Mouse (Mus musculus): Measurements from ENCODE around the gene Clpp. TPM values are rescaled to one million over a fixed set of nuclear protein-coding genes. Genes with fewer than 3 reads are reported as not detected.

The Clpp gene
- polyA plus RNA-seq, 1 experiment from 2014 or later: 168 TPM

DNA sequence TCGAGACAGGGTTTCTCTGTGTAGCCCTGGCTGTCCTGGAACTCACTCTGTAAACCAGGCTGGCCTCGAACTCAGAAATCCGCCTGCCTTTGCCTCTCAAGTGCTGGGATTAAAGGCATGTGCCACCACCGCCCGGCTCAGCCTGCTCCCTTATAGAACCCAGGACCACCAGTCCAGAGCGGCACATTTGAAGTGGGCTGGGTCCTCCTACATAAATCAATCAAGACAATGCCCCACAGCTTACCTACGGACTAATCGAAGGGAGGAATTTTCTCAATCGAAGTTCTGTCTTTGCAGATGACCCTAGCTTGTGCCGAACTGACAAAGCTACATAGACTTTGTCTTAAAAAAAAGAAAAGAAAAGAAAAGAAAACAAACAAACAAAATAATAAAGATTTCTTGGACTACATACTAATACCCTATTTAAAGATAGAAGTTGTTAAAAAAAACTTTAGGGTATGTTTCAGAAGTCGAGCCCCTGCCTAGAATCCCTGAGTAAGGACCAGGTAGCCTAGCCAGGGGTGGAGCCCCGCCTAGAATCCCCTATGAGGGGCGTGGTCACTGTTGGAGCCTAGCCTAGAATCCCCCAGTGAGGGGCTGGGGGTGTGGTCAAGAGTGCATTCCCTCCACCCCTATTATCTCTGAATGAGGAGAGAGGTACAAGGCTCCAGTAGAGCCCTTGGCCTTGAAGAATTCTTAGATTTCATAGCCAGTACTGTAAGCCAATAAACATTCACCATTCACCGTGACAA lies 16.0 kb upstream of the Clpp start:
- H3K9me3 ChIP-seq: no peaks in the 10 kb centered on the region
- H3K9ac ChIP-seq (replicated peaks): no peak overlapping the region
- no peak overlapping the region for H3K4me3 ChIP-seq (replicated peaks)
- H3K27ac ChIP-seq: no peak overlapping the region
- WGBS: 66% methylated on average over 13 of the region's 14 CpGs
- no peak for ATAC-seq
- H3K27me3 ChIP-seq: peaks cover 8% of the 10 kb centered on the region; the same call in 1 of the 2 replicates
- H3K4me1 ChIP-seq (replicated peaks): no peaks in the 10 kb centered on the region
- no peak overlapping the region for H3K4me2 ChIP-seq (replicated peaks)
- H3K36me3 ChIP-seq: no peaks in the 10 kb centered on the region

DNA sequence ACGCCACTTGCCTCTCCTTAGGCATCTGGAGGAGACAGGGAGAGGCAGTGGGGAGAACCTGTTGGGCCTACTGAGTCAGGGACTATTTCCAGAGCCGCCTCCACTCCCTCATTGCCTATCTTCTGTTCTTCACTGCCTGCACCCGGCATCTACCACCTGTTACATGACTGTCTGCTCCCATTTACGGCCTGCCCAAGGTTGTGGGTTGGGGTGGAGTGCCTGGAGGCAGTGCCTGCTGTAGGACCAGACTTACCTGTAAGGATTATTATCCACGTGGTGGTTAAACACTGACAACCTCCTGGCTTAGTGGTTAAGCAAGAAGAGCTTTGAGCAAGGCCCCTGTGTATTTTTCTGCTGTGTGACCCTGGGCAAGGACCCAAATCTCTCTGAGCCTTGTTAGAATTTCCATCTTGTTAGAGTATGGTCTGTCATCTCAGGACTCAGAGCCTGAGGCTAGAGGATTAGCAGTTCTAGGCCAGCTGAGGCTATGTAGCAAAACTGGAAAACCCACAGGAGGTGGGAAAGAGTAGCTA lies 15.3 kb upstream of the Clpp start:
- no peak for ATAC-seq
- WGBS: 80% methylated on average over 5 of the region's 5 CpGs

DNA sequence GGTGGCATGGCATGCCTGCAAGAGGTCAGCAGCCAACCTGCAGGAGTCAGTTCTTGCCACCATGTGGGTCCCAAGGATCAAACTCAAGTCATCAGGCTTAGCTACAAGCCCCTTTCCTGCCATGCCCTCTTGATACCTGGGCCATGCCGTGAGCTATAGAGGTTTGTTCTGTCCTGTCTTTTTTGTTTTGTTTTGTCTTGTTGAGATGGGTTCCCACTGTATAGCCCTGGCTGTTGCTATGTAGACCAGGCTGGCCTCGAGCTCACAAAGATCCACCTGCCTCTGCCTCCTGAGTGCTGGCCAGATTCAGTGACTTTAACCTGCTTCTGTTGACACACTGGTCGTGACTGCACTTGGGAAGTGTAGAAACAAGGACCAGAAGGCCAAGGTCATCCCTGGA lies 14.7 kb upstream of the Clpp start:
- H3K9me3 ChIP-seq: no peaks in the 10 kb centered on the region
- no peaks in the 10 kb centered on the region for H3K27me3 ChIP-seq
- ATAC-seq: no peak
- no peak overlapping the region for H3K4me3 ChIP-seq (replicated peaks)
- H3K4me2 ChIP-seq (replicated peaks): no peak overlapping the region
- 74% methylated on average over 3 of the region's 3 CpGs for WGBS
- no peaks in the 10 kb centered on the region for H3K36me3 ChIP-seq
- H3K4me1 ChIP-seq (replicated peaks): no peaks in the 10 kb centered on the region
- H3K27ac ChIP-seq: no peak overlapping the region
- H3K9ac ChIP-seq (replicated peaks): no peak overlapping the region

More for the DNA sequence above, 15.3 kb upstream of the Clpp start:
- Histone ChIP-seq H3K4me1 (replicated peaks) (no peaks in the 10 kb centered on the region), H3K36me3 (no peaks in the 10 kb centered on the region), H3K4me3 (replicated peaks) (no peak overlapping the region), H3K27me3 (peaks cover 4% of the 10 kb centered on the region; the same call in 1 of the 2 replicates), H3K4me2 (replicated peaks) (no peak overlapping the region), H3K9me3 (no peaks in the 10 kb centered on the region), H3K27ac (no peak overlapping the region), H3K9ac (replicated peaks) (no peak overlapping the region)

DNA sequence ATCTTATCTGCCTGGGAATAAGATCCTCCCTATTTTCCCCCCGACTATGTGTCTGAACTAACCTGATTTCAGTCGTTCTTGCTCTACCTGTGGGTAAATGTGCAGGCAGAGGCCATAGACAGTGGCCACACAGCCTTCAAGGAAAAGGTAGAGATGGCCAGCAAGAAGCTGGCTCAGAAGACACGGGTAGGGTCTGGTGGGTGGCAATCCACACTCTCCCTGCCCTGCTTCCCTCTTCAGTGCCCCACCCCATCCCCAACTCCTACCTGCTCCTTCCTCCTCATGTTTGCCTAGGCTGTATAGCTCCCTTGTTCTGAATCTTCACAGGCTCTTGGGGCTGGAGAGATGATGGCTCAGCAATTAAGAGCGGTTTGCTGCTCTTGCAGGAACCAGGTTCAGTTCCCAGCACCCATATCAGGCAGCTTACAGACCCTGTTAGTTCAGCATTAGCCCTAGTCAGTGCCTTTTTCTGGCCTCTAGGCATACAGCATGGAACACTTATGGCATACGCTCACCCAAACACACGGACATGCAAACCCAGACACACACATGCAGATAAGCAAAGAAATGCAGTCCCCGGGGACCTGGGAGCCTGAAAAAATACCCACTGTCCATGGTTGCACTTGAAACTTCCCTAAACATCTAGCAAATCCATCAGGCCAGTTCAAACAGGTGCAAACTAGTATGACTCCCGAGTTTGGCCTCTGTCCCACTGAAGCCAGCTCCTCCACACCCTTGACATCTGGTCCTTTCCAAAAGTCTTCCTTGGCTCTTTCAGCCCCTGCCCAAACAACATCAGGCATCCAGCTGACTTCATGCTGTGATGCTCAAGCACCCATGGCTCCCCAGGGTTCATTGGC lies 13.3 kb upstream of the Clpp start:
- no peaks in the 10 kb centered on the region for H3K4me1 ChIP-seq (replicated peaks)
- WGBS: 80% methylated on average over 8 of the region's 8 CpGs
- no peak overlapping the region for H3K4me3 ChIP-seq (replicated peaks)
- no peak overlapping the region for H3K9ac ChIP-seq (replicated peaks)
- ATAC-seq: no peak
- H3K9me3 ChIP-seq: no peaks in the 10 kb centered on the region
- no peak overlapping the region for H3K4me2 ChIP-seq (replicated peaks)
- no peaks in the 10 kb centered on the region for H3K27me3 ChIP-seq
- no peak overlapping the region for H3K27ac ChIP-seq
- no peaks in the 10 kb centered on the region for H3K36me3 ChIP-seq

DNA sequence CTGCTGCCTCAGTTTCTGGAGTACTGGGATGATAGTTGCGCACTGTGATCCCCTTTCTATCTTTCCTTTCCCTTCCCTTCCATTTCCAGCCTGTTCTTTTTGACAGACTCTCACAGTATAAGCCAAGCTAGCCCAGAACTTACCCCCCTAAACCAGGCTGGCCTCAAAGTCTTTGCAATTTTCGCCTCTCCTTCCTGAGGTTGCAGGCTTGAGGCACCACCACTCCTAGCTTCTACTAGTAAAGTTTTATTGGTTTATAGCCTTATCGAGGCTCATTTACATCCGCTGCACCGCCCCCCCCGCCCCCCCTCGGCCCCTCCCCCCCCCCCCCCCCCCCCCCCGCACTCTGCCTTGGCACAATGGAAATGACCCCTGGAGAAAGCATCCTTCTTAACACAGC lies 10.6 kb upstream of the Clpp start:
- no peaks in the 10 kb centered on the region for H3K27me3 ChIP-seq
- no peak overlapping the region for H3K4me2 ChIP-seq (replicated peaks)
- WGBS: 47% methylated on average over 6 of the region's 8 CpGs
- no peaks in the 10 kb centered on the region for H3K36me3 ChIP-seq
- H3K4me3 ChIP-seq (replicated peaks): no peak overlapping the region
- no peak overlapping the region for H3K9ac ChIP-seq (replicated peaks)
- no peaks in the 10 kb centered on the region for H3K9me3 ChIP-seq
- ATAC-seq: no peak
- H3K4me1 ChIP-seq (replicated peaks): no peaks in the 10 kb centered on the region
- no peak overlapping the region for H3K27ac ChIP-seq

DNA sequence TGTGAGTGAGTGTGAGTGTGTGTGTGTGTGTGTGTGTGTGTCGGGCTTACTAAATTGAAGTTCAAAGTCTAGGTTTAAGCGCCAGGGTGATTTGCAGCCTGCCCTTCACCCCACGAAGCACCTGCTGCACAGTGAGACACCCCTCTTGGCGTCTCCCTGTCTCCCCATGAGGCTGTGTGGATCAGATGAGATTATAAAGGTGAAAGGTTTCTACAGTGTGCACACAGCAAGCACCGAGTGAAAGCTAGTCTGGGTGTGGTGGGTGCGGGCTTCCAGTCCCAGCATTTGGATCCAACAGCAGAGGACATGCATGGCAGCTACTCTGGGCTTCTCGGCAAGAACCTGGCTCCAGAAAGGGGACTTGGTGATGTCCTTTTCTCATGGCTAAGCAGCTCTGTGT lies 9.1 kb upstream of the Clpp start:
- H3K27me3 ChIP-seq: no peaks in the 10 kb centered on the region
- no peak overlapping the region for H3K9ac ChIP-seq (replicated peaks)
- H3K27ac ChIP-seq: no peak overlapping the region
- no peak overlapping the region for H3K4me2 ChIP-seq (replicated peaks)
- WGBS: 75% methylated on average over 7 of the region's 7 CpGs
- no peaks in the 10 kb centered on the region for H3K4me1 ChIP-seq (replicated peaks)
- ATAC-seq: no peak
- H3K9me3 ChIP-seq: no peaks in the 10 kb centered on the region
- H3K4me3 ChIP-seq (replicated peaks): no peak overlapping the region
- H3K36me3 ChIP-seq: no peaks in the 10 kb centered on the region

DNA sequence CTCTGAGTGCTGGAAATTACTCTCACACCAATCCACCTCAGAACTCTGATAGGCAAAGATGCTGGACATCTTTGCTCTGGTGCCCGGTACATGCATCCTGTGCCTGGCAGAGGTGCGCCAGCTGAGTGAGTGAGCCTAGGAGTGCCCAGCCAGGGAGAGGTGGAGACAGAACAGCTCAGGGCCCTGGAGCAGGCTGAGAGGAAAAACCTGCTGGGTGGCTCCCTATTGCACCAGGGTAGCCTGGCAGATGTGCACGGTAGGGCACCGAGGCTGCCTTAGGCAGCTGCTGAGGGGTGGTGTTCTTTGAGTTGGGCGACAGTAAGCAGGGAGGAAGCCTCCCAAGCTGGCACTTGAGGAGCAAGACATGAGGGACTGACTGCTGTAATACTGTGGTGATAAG lies 8.1 kb upstream of the Clpp start, which contains the start of gene Acer1:
Gene Acer1 (minus strand): TSS at position 114 of the 400 bp plus-strand sequence.
- no peak within 1 kb of the TSS for H3K4me2 ChIP-seq (replicated peaks)
- WGBS: 87% methylated on average over 5 of the region's 5 CpGs
- H3K27me3 ChIP-seq: no peaks in the 10 kb centered on the region
- no peaks in the 10 kb centered on the region for H3K4me1 ChIP-seq (replicated peaks)
- H3K9ac ChIP-seq (replicated peaks): no peak within 1 kb of the TSS
- no peaks in the 10 kb centered on the region for H3K9me3 ChIP-seq
- H3K4me3 ChIP-seq (replicated peaks): no peak within 1 kb of the TSS
- ATAC-seq: no peak
- H3K27ac ChIP-seq: no peak within 1 kb of the TSS
- no peaks in the 10 kb centered on the region for H3K36me3 ChIP-seq

DNA sequence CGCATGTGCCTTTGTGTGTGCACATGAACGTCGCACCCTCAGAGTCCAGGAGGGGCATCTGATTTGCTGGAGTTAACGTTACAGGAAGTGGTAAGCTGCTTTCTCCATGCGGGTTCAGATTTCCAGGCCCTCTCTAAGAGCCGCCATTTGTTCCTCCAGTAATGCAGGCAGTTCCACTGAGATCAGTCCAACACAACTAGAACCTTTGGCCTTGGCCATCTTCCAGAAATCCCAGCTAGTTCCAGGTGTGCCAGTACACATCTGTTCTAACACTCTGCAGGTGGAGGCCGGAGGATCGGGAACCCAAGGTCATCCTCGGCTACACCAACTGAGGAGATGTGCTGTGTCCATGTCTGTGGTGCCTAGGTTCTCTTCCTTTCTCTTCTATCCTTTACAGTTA lies 5.2 kb upstream of the Clpp start:
- Histone ChIP-seq H3K4me3 (replicated peaks) (no peak overlapping the region), H3K27ac (no peak overlapping the region), H3K4me1 (replicated peaks) (no peaks in the 10 kb centered on the region), H3K4me2 (replicated peaks) (no peak overlapping the region), H3K9ac (replicated peaks) (no peak overlapping the region), H3K27me3 (no peaks in the 10 kb centered on the region), H3K9me3 (no peaks in the 10 kb centered on the region), H3K36me3 (no peaks in the 10 kb centered on the region)
- 89% methylated on average over 9 of the region's 9 CpGs for whole genome bisulfite sequencing
- ATAC-seq: no peak

DNA sequence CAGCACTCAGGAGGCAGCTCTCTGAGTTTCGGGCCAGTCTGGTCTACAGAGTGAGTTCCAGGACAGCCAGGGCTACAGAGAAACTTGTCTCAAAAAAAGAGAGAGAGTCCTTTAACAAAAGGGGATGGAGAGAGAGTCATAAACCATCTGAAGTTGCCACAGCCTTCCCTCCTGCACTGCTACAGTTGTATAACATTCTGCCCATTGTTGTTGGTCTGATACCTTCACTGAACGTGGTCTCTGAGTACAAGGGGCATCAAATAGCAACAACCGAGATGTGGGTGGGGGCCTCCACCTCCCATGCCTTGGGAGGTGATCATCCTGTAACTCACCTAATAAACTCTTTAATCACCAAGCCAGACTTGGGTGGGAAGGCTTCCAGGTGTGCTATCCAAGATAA lies 4.4 kb upstream of the Clpp start:
- Histone ChIP-seq H3K9ac (replicated peaks) (no peak overlapping the region), H3K36me3 (no peaks in the 10 kb centered on the region), H3K4me2 (replicated peaks) (no peak overlapping the region), H3K27me3 (no peaks in the 10 kb centered on the region), H3K4me3 (replicated peaks) (no peak overlapping the region), H3K9me3 (no peaks in the 10 kb centered on the region), H3K27ac (no peak overlapping the region), H3K4me1 (replicated peaks) (peaks cover 2% of the 10 kb centered on the region)
- 75% methylated on average over 3 of the region's 3 CpGs for whole genome bisulfite sequencing
- ATAC-seq: no peak

DNA sequence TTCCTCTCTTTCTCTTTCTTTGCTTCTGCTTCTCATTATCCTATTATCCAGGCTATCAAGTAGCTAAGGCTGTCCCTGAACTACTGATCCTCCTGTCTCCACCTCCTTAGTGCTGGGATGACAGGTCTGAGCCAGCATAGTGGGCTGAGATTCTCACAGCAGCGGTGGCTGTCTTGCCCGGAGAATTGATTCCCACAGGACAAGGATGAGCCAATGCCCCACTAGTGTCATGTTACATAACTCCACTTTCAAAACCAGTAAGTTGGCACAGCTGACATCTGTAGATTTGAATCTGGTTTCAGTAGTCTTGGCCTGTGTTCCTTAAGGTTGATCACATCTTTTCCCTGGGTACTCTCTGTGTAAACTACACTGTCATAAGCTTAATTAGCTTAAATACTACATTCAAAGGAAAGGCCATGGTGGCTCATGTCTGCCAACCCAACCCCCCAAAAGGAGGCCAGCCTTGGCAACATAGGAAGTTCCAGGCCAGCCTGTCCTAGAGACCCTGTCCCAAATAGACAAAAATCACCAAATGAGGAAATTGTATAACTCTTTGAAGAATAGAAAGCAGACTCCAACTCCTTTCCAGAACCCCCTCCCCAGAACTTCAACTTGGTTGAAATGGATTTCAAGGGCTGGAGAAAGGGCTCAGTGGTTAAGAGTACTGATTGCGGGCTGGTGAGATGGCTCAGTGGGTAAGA lies 3.9 kb upstream of the Clpp start:
- Histone ChIP-seq H3K36me3 (no peaks in the 10 kb centered on the region), H3K4me2 (replicated peaks) (no peak overlapping the region), H3K4me1 (replicated peaks) (peaks cover 8% of the 10 kb centered on the region), H3K9me3 (no peaks in the 10 kb centered on the region), H3K27me3 (no peaks in the 10 kb centered on the region), H3K27ac (no peak overlapping the region), H3K9ac (replicated peaks) (no peak overlapping the region), H3K4me3 (replicated peaks) (no peak overlapping the region)
- no peak for ATAC-seq
- 86% methylated on average over 3 of the region's 3 CpGs for WGBS

DNA sequence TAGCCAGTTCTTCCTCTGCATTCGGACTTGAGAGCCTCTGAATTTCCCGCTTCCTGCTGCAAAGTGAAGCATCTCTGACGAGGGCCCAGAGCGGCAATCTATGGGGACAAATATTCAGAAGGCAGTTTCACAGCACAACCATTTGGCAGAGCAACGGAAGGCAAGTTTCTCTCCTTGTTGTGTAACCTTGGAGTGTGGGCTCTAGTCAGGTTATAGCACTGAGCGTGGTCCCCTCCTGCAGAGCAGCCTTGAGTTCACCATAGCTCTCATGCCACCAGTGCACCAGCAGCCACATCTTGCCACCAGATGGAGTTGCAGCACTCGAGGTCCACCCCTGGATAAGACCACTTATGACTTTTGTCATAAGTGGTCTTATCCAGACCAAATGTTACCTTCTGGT lies 1.7 kb upstream of the Clpp start:
- Histone ChIP-seq H3K9me3 (no peaks in the 10 kb centered on the region), H3K4me2 (replicated peaks) (no peak overlapping the region), H3K4me1 (replicated peaks) (peaks cover 20% of the 10 kb centered on the region), H3K27me3 (no peaks in the 10 kb centered on the region), H3K36me3 (peaks cover 18% of the 10 kb centered on the region), H3K4me3 (replicated peaks) (no peak overlapping the region), H3K27ac (no peak overlapping the region), H3K9ac (replicated peaks) (no peak overlapping the region)
- 91% methylated on average over 7 of the region's 7 CpGs for WGBS
- ATAC-seq: no peak
